Mouse (Mus musculus): ENCODE measurements around the gene Rrp1.
"Not testable (repeated sequence)": the region's sequence is repeated elsewhere in the genome, so short reads cannot be mapped to it uniquely, and the experiment has no call there.

- not testable (repeated sequence) for TF ChIP-seq CTCF, EP300 (IDR thresholded peaks at IDR 0.05; ENCODE audit: low read depth)
Observed at GRCm38 (mm10) chr10:78414936-78415335, 2.1 kb upstream of the Rrp1 start.
